Mouse (Mus musculus): ENCODE data around the gene Ppp3cb.

GRCm38 (mm10) chr14:20499982-20500381 is 46.4 kb downstream of the Ppp3cb start:
- no peak for TF ChIP-seq CTCF (IDR thresholded peaks at IDR 0.05; ENCODE audit: low read depth)
- no peak for TF ChIP-seq EP300 (IDR thresholded peaks at IDR 0.05; ENCODE audit: low read depth)

Data from liver, embryonic 14.5 days (tissue).